Mouse (Mus musculus): ENCODE data around the gene Hes5.

Gene Hes5

GRCm38 (mm10) chr4:154964581-154965235 lies 4.0 kb downstream of the Hes5 start:
- DNase-seq (ENCODE audit: low spot score) = no peak

GRCm38 (mm10) chr4:154965856-154966255 lies 5.1 kb downstream of the Hes5 start:
- DNase-seq (ENCODE audit: low spot score) = no peak

DNA sequence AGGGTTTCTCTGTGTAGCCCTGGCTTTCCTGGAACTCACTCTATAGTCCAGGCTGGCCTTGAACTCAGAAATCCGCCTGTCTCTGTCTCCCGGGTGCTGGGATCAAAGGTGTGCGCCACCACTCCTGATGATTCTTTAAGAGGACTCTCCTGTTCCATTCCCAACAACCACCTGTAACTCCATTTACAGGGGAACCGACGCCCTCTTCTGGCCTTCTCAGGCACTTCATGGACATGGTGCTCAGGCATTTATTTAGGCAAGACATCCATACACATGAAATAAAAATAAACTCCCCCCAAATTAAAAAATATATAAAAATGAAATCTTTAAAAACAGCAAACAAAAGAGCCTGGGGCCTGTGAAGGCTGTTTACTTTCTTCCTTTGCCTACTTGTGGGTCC lies 6.5 kb downstream of the Hes5 start:
- no peak for DNase-seq (ENCODE audit: low spot score)

DNA sequence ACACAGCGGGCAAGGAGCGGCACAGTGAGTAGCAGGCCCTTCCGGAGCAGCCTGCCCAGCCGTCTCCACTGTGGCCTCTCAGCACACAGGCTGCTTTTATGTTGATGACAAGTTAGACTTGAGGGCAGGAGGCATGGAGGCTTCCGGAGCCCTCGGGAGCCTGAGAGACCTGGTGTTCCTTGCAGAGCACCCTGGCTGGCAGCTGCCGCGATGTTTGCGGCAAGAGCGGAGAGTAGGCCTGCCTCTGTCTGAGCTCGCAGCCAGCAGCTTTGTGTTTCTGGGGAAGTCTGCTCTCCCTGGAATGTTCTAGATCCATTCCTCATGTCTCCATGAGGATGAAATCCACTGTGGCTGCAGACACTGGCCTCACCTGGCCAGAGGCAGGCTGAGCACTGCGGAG lies 11.8 kb downstream of the Hes5 start:
- no peak for DNase-seq (ENCODE audit: low spot score)

GRCm38 (mm10) chr4:154974163-154974611 lies 13.5 kb downstream of the Hes5 start:
- no peak for DNase-seq (ENCODE audit: low spot score)

DNA sequence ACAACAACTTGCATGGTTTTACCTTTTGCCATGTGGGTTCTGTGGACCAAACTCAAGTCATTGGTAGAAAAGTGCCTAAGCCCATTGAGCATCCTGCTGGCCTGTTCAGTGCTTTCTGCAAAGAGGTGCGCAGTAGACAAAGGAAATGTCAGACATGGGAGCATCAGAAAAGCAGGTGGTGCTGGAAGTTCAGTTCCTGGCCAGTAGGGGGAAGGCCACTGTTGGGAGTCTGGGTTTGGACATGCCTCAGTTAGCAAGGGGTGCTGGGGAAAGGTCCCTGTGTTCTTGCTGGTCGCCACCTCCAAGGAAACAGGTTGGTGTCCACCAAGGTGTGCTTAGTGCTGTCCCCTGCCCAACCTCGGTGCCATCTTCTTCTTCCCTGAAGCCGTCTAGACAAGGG lies 19.4 kb downstream of the Hes5 start:
- no peak for DNase-seq (ENCODE audit: low spot score)

DNA sequence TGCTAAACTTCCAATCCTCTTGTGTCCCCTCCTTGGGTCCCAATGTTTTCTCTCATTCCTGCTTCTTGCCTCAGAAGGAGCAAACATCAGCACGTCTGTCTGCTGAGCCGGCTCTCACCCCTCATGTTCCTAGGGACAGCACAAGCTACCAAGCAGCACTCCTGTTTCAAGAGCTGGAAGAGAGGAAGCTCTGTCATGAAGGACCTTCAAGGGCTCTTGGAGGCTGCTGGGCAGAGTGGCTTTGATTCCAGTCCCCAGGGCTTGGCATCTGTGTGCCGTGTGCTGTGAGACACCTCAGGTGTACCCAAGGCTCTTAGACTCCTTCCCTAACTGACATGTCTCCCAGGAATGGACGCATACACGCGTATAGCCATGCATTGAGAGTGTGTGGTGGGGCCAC lies 20.4 kb downstream of the Hes5 start:
- no peak for DNase-seq (ENCODE audit: low spot score)

DNA sequence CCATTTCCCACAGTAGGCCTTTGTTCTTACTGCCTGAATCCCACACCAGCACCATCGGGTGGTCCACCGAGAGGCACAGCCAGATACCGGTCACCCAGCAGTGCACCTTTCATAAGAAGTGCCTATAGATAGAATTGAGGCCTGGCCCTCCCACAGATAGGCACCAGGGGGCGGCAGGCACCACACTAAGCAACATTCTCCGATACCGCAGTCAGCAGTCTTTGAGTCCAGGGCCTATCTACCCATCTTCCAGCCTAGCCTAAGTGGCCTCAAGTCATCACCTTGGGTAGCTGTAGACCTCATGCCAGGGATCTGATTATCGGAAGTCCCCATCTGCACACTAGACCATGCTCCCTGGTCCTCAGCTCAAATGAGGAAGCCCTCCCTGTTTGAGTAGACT lies 20.8 kb downstream of the Hes5 start:
- no peak for DNase-seq (ENCODE audit: low spot score)

- DNase-seq (ENCODE audit: low spot score) = no peak
Measured at GRCm38 (mm10) chr4:154982247-154983120, 21.8 kb downstream of the Hes5 start.

DNA sequence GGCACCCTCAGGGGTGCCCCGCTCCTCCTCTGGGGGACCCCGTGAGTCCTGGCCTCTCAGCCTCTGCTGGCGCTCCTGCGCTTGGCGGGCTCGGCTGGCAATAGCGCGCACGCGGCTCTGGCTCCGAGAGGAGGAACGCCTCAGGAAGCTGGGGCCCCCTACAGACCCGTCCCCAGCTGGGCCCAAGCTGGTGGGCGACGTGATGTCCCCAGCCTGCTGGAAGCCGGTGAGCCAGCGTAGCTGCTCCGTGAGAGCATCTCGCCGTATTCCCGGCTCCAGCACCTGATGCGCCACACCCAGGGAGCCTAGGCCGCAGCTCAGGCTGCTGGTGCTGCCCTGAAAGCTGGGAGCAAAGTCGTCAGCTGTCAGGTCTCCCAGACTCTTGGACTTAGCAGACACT lies 23.0 kb downstream of the Hes5 start:
- no peak for DNase-seq (ENCODE audit: low spot score)

GRCm38 (mm10) chr4:154985151-154985777 lies 24.5 kb downstream of the Hes5 start:
- no peak for DNase-seq (ENCODE audit: low spot score)

DNA sequence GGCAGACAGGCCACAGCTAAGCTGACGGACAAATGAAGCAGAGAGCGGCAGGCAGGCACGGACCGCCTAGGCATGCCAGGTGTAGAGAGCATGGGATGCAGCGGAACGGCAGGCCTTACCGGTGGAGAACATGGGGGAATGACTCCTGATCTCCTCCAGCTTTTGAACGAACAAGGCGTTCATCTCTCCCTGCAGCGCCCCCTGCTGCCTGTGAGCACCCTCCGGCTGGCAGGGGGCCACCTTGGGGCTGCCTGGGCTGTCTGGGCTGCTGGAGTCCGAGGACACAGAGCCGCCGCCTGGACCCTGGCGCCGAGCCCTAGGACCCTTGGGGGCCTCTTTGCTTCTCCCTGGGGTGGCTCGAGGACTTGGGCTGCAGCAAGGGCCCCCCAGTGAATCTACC lies 25.4 kb downstream of the Hes5 start:
- DNase-seq (ENCODE audit: low spot score) = no peak

DNA sequence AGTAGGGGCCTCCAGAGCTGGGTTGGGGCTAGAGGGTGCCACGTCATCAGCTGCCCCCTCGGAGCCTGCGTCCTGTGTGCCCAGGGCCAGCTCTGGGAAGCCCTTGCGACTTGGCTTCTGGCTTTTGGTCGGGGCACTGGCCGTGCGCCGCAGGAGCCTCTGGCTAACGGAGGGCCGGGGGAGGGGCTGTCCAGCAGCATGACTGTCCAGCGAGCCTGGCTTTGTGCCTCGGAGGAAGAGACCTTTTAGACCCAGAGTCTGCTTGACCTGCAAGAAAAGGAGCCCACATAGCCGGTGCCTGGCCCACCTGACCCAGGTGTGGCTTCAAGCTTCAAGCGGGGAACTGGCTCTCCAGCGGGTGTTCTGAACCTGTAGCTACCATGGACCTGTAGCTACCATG lies 26.0 kb downstream of the Hes5 start:
- DNase-seq (ENCODE audit: low spot score) = no peak

DNA sequence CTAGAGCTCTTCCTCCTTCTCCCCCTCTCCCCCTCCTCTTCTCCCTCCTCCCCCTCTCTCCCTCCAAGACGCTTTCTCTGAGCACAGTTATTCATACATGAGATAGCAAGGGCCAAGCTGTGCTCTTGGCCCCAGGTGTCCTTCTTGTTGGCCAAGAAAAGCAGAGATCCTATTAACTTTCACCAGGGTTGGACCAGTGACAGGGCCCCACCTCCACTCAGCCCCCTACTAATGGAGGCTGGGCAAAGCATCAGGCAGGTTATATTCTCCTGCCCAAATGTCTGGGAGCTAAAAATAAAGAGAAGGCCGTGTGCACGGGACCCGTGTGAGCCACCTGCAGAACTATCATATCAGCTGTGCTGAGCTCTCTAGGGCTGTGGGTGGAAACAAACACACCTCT lies 34.2 kb downstream of the Hes5 start:
- no peak for DNase-seq (ENCODE audit: low spot score)

DNA sequence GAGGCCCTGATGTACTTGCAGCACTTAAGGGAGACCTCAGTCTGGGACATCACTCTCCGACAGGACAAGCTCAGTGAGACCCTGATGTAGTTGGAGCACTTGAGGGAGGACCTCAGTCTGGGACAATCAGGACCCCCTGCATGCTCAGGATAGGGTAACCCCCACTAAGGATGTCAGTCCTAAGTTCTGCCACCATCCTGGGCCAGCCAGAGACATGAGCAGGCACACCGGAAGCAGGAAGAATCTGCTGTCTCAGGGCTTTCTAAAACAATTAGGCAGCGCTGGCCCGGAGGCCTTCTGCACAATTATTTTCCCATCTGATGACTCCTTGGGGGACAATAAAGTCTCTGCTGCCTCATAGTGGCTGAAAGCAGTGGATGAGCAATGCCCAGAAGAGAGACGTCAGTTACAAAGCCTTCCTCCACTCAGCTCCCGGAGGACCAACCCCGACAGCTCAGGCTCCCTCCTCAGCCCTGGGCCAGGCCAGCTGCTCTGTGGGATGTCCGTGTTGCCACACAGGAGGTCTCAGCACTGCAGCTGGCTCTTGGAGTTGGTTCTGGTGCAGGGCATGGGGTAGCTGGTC lies 35.9 kb downstream of the Hes5 start:
- DNase-seq (ENCODE audit: low spot score) = no peak

GRCm38 (mm10) chr4:154999379-154999778 lies 38.7 kb downstream of the Hes5 start:
- no peak for DNase-seq (ENCODE audit: low spot score)

DNA sequence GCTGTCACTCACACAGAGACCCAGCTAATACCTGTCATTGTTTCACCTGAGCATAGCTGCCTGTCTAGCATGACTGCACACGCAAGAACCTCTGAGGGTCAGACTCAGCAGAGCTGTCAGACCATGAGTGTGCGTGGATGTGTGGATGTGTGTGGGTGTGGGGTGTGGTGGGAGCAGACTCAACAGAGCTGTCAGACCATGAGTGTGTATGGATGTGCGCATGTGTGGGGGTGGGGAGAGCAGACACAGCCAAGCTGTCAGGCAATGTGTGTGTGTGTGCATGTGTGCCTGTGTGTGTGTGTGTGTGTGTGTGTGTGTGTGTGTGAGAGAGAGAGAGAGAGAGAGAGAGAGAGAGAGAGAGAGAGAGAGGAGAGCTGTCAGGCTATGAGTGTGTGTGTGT lies 44.6 kb downstream of the Hes5 start:
- no peak for DNase-seq (ENCODE audit: low spot score)

DNA sequence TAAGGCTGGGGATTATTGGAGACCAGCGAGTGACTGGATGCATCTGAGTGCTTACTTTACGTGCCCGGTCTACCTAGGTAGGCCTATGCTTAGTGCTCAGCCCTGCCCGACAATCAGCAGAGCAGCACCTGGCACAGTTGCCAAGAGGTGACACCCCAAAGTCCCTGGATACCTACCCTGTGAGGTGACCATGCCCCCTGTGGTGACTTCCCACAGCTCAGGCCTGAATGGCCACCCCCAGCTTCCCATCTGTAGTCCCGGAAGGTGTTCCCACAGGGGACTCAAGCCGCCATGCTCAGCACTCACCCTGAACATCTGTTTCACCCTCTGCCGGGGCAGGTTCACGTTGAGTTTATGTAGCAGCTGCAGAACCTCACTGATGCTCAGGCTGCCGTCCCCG lies 45.6 kb downstream of the Hes5 start:
- no peak for DNase-seq (ENCODE audit: low spot score)

DNA sequence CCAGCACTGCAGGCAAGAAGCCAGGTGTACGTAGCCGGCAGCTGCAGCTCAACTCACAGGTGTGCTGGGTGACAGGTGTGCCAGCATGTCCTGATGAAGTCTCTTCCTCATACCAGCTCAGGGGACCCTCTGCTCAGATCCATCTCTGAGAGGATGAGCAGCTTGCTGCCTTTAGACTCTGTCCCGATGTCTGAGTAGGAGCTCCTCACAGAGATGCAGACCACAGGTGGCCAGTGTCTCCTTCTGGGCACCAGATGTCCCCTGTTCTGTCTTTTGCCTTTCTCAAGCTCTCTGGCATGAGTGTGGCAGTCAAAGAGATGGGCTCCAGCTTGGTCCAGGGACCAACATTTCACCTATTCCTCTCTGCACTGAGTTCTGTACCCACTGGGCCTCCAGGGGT lies 46.9 kb downstream of the Hes5 start:
- no peak for DNase-seq (ENCODE audit: low spot score)

GRCm38 (mm10) chr4:155008075-155008474 lies 47.4 kb downstream of the Hes5 start:
- DNase-seq (ENCODE audit: low spot score) = no peak

- no peak for DNase-seq (ENCODE audit: low spot score)
Measured at GRCm38 (mm10) chr4:155009216-155009615, 48.5 kb downstream of the Hes5 start.

DNA sequence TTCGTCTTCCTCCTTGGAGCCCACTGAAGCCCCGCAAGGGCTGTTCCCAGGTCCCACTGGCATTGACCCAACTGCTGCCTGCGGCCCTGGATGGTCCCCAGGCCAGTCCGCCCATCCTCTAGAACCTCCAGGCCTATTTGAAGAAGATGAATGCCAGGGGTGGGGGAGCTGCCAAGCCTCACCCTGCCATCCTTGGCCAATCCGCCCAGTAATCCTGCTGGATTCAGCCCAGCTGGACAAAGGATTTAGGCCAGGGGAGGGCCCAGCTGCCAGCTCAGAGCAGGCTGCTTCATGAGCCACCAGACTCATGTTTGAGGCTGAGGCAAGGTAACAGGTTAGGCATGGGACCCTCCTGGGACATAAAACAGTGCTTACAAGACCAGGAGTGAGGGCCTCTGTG lies 50.1 kb downstream of the Hes5 start:
- no peak for DNase-seq (ENCODE audit: low spot score)

Measured in urinary bladder, postnatal 10 days (tissue).